In genomic region chr4:105551966-105552685, GRCm38 (mm10) we compare ENCODE assay signal across 19 mouse cellular contexts.
A peak's percentile ranks its signal among the peaks of the same experiment; 100 is the strongest.
DNase-seq lines count a peak whose midpoint lies in the region; TF ChIP-seq lines count a peak whose summit lies in the region.
"Had no signal": no experiment of that assay in that cellular context is flagged by ENCODE, and none has a peak within 500 bp of the region (broad histone marks: within the 10 kb centered on the region; RNA-seq: fewer than 3 reads in every experiment).

No protein-coding gene starts in this region.

- H3K36me3 ChIP-seq in embryonic facial prominence, embryonic 10.5 days (replicated peaks) = no peaks in the 10 kb centered on the region
- H3K36me3 ChIP-seq: forebrain, embryonic 12.5 days; liver, embryonic 13.5 days had no signal

- H3K4me1 ChIP-seq in embryonic facial prominence, embryonic 10.5 days = peaks cover 14% of the 10 kb centered on the region
- H3K4me1 ChIP-seq: forebrain, embryonic 12.5 days; liver, embryonic 13.5 days had no signal

- no peaks in the 10 kb centered on the region for H3K9me3 ChIP-seq in embryonic facial prominence, embryonic 10.5 days
- H3K9me3 ChIP-seq: forebrain, embryonic 12.5 days; liver, embryonic 13.5 days had no signal

- TF ChIP-seq CTCF in gastrocnemius, adult 2 months (IDR thresholded peaks at IDR 0.05) = peak; percentile 45

- WGBS in embryonic facial prominence, embryonic 10.5 days = 94% methylated on average over 4 of the region's 4 CpGs

- no peak overlapping the region for H3K4me3 ChIP-seq in gastrocnemius, adult 2 months
- no peak overlapping the region for H3K4me3 ChIP-seq in embryonic facial prominence, embryonic 10.5 days
- H3K4me3 ChIP-seq: forebrain, embryonic 12.5 days; liver, embryonic 13.5 days had no signal

- H3K27ac ChIP-seq in gastrocnemius, adult 2 months = no peak overlapping the region
- H3K27ac ChIP-seq in embryonic facial prominence, embryonic 10.5 days (replicated peaks) = no peak overlapping the region
- H3K27ac ChIP-seq: forebrain, embryonic 12.5 days; hindbrain, embryonic 14.5 days; liver, embryonic 13.5 days had no signal

- no peak for DNase-seq in gastrocnemius, adult 2 months
- no peak for DNase-seq in gastrocnemius, adult 18-20 months (ENCODE audit: low spot score)
- peak; percentile 44 to 49 for DNase-seq in kidney, postnatal 36 days
- DNase-seq in kidney, postnatal 10 days = no peak
- peak; percentile 18 for DNase-seq in retina, embryonic 14.5 days (ENCODE audit: low spot score)
- no peak for DNase-seq in retina, postnatal 1 day
- DNase-seq in embryonic facial prominence, embryonic 10.5 days (ENCODE audit: low spot score) = no peak
- DNase-seq in heart, adult 8-10 months (ENCODE audit: low spot score) = no peak
- DNase-seq: cerebellum, adult 11 months; cerebellum, postnatal 25 days; gastrocnemius, postnatal 25 days; heart, postnatal 14 days; left cerebral cortex, postnatal 4 days; liver, embryonic 13.5 days; lung, postnatal 10 days; right cerebral cortex, postnatal 4 days; thymus, postnatal 4 days had no signal

- intact Hi-C loops in gastrocnemius, adult 2 months (cut with DNase I) = loop anchor here (5.0 kb wide), 1 partner anchor 45 kb away; no protein-coding TSS in a partner anchor

- H3K27me3 ChIP-seq in embryonic facial prominence, embryonic 10.5 days (replicated peaks; ENCODE audit: low read depth, poor library complexity, severe bottlenecking) = no peaks in the 10 kb centered on the region
- H3K27me3 ChIP-seq: forebrain, embryonic 12.5 days; liver, embryonic 13.5 days had no signal

Comparison
In these comparisons a context has a peak if more than half of its experiments do, and no peak if none do; other contexts are left out.
1. DNase-seq: peak in kidney, postnatal 36 days (2 of 2) and retina, embryonic 14.5 days (single experiment); none in gastrocnemius, adult 2 months (single experiment), gastrocnemius, adult 18-20 months (single experiment), kidney, postnatal 10 days (single experiment), retina, postnatal 1 day (single experiment), embryonic facial prominence, embryonic 10.5 days (single experiment) and heart, adult 8-10 months (single experiment).